Mouse (Mus musculus): ENCODE results near the gene Phtf2.

DNA sequence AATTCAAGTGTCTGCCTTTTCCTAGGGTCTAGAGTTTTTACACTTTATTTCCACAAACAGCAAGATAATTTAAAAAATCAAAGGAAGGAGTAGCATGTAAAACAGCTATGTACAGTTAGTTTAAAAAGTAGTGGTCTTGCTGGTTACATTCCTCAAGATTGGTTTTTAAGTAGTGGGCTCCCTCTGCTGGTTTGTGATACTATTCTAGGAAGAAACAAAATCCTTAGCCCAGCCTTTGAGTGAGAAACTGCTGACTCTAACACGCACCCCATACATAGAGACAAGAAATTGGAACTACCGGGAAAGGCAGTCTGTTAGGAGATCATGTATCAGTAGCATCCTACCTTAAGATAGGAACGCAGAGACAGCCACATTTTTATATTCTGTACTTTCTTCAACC lies 108.6 kb downstream of the Phtf2 start:
- TF ChIP-seq CTCF (IDR thresholded peaks at IDR 0.05; ENCODE audit: low read depth), result peak; percentile 30; the same call in 1 of the 2 replicates
- no peak for TF ChIP-seq EP300 (IDR thresholded peaks at IDR 0.05; ENCODE audit: low read depth)

Measured in heart, postnatal 0 days (tissue).